Mouse (Mus musculus) B cell, adult 62 days (primary cell): ENCODE data around the gene BC048403. TPM values are rescaled to one million over a fixed set of nuclear protein-coding genes. Genes with fewer than 3 reads are reported as not detected.

Experiments
- total RNA-seq: library from RNA; stranded (reverse); gene quantifications from 4 replicates; pipeline ENCODE4 v1.2.4, GENCODE M21; 2023

Gene BC048403
- 8.3 to 9.8 TPM (median 9.3 TPM) in 4 replicates for total RNA-seq

DNA sequence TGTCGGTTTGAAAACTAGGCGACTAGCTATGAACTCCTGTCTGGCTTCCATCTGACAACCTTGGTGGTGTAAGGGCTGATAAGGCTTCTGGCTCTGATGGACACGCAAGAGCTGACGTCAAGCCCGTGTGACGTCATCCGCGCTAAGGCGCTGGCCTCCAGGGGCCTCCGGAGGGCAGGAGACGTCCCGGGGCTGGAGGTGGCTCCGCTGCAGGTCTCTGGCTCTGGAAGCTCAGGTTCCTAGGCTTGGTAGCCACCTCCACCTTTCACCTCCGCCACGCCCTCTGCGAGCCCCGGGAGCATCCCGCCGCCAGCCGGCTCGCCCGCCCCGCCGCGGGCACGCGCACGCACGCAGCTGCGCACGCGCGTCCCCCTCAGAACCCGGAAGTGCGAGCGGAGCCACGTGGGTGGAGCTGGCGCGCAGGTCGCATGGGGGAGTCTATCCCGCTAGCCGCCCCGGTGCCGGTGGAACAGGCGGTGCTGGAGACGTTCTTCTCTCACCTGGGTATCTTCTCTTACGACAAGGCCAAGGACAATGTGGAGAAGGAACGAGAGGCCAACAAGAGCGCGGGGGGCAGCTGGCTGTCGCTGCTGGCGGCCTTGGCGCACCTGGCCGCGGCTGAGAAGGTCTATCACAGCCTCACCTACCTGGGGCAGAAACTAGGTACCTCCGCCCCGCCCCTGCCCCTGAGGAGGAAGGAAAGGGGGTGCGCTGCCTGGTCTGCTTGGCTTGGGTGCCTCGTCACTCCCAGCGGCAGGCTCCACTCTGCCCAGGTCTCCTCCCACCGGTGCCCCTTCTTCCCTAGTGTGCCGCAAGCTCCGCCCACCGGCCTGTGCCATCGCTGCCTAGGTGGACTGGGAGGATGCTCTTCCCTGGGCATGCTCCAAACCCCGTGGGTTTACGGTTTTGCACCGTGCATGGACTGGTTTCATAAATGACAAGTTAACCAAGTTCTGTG, at the start of gene BC048403:
TSS of gene BC048403 (plus strand) at position 390 of the 958 bp plus-strand sequence.

Other genes with a start within 250 kb of the BC048403 start
- gene Tbk1, start 153.2 kb upstream of the BC048403 start, total RNA-seq, result 89.2 to 102 TPM (median 94.1 TPM) in 4 replicates
- 33.6 to 42.5 TPM (median 38.3 TPM) in 4 replicates for gene Xpot, start 113.6 kb upstream of the BC048403 start, total RNA-seq
- 0.39 TPM in 1 of 4 replicates, not detected in the others for gene D930020B18Rik, start 98.3 kb upstream of the BC048403 start, total RNA-seq